Comparison of ENCODE assay signal across 9 mouse cellular contexts in the genomic region with DNA sequence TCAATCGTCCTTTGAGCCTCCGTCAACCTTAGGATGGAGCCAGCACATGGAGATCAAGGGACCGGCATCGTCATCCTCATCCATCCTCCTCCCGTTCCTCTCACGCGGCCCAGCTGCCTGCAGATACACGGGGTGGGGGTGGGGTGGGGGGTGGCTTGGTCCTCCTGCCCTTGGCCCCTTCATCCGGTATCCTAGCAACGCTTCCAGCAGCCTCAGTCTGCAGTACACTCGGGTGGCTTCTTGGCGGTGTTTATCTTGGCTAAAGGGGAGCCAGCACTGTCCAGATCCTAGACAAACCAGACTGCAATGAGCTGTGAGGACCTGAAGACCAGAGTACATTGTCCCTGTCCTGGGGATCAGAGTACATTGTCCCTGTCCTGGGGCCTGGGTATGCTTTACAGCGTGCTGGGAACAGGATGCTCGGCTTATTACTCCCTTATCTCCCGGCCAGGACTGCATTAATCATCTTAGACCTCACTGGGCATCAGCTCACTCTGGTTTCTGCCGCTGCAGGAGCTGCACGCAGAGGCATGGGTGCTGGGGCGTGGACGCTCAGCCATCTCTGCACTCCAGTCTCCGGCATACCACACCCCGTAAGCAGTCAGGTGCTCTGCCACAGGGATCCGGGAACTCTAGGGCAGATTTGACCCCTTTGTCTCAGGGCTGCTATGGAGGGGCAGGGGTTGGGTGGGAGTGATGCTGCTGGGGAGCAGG.
DNase-seq lines count a peak whose midpoint lies in the region; ATAC-seq lines count a peak whose summit lies in the region.
"Had no signal": no experiment of that assay in that cellular context is flagged by ENCODE, and none has a peak within 500 bp of the region (broad histone marks: within the 10 kb centered on the region; RNA-seq: fewer than 3 reads in every experiment).

No protein-coding gene starts in this region.

- no peak overlapping the region for H3K27ac ChIP-seq in heart, embryonic 16.5 days (ENCODE audit: low read length)
- no peak overlapping the region for H3K27ac ChIP-seq in heart, embryonic 12.5 days (ENCODE audit: poor library complexity, severe bottlenecking)
- H3K27ac ChIP-seq in hindbrain, embryonic 14.5 days = peak overlapping the region; percentile 78
- H3K27ac ChIP-seq in limb, embryonic 10.5 days = no peak overlapping the region

- no peaks in the 10 kb centered on the region; the same call in 1 of the 2 replicates for H3K27me3 ChIP-seq in heart, embryonic 16.5 days (ENCODE audit: control insufficient read depth, insufficient read depth, low read length)
- H3K27me3 ChIP-seq in heart, embryonic 12.5 days (replicated peaks) = peaks cover 3% of the 10 kb centered on the region; the same call in 1 of the 2 replicates
- H3K27me3 ChIP-seq in hindbrain, embryonic 14.5 days (ENCODE audit: control insufficient read depth, insufficient read depth, low read length) = no peaks in the 10 kb centered on the region
- no peaks in the 10 kb centered on the region for H3K27me3 ChIP-seq in limb, embryonic 10.5 days (ENCODE audit: low read depth, poor library complexity, severe bottlenecking)
- H3K27me3 ChIP-seq: CH12.LX had no signal

- WGBS in heart, embryonic 16.5 days = 47% methylated on average over 22 of the region's 22 CpGs
- 54% methylated on average over 22 of the region's 22 CpGs for WGBS in heart, embryonic 12.5 days
- WGBS in hindbrain, embryonic 14.5 days = 17% methylated on average over 22 of the region's 22 CpGs
- WGBS in limb, embryonic 10.5 days = 66% methylated on average over 22 of the region's 22 CpGs

- H3K36me3 ChIP-seq in heart, embryonic 16.5 days (ENCODE audit: control insufficient read depth, insufficient read depth) = no peaks in the 10 kb centered on the region
- no peaks in the 10 kb centered on the region for H3K36me3 ChIP-seq in heart, embryonic 12.5 days
- no peaks in the 10 kb centered on the region for H3K36me3 ChIP-seq in hindbrain, embryonic 14.5 days (replicated peaks; ENCODE audit: control insufficient read depth, insufficient read depth)
- no peaks in the 10 kb centered on the region for H3K36me3 ChIP-seq in limb, embryonic 10.5 days

- ATAC-seq in heart, embryonic 16.5 days (replicated peaks; ENCODE audit: extremely low read depth, insufficient read depth, low FRiP score) = peak; percentile 43; the same call in 1 of the 2 replicates
- no peak for ATAC-seq in heart, embryonic 12.5 days (ENCODE audit: insufficient number of reproducible peaks, low FRiP score)
- ATAC-seq in hindbrain, embryonic 14.5 days (ENCODE audit: low FRiP score) = peak; percentile 84

- H3K4me1 ChIP-seq in heart, embryonic 16.5 days (ENCODE audit: control insufficient read depth, insufficient read depth, low read length) = no peaks in the 10 kb centered on the region
- H3K4me1 ChIP-seq in heart, embryonic 12.5 days (replicated peaks) = no peaks in the 10 kb centered on the region
- H3K4me1 ChIP-seq in hindbrain, embryonic 14.5 days (replicated peaks; ENCODE audit: control insufficient read depth, insufficient read depth, low read length) = peaks cover 18% of the 10 kb centered on the region
- 0 out of 2 replicates have a peak, but pooled peaks cover 9% of the 10 kb centered on the region for H3K4me1 ChIP-seq in limb, embryonic 10.5 days

- no peak overlapping the region for H3K4me2 ChIP-seq in heart, embryonic 16.5 days (ENCODE audit: low read depth, low read length)
- H3K4me2 ChIP-seq in heart, embryonic 12.5 days = no peak overlapping the region
- H3K4me2 ChIP-seq in hindbrain, embryonic 14.5 days (replicated peaks) = peak overlapping the region; percentile 11; the same call in 1 of the 2 replicates

- H3K9me3 ChIP-seq in heart, embryonic 16.5 days (replicated peaks; ENCODE audit: control insufficient read depth, low read length) = peaks cover 5% of the 10 kb centered on the region; the same call in 1 of the 2 replicates
- 0 out of 2 replicates have a peak, but pooled peaks cover 8% of the 10 kb centered on the region for H3K9me3 ChIP-seq in heart, embryonic 12.5 days (replicated peaks)
- H3K9me3 ChIP-seq in hindbrain, embryonic 14.5 days (ENCODE audit: control insufficient read depth, low read length) = no peaks in the 10 kb centered on the region
- no peaks in the 10 kb centered on the region for H3K9me3 ChIP-seq in limb, embryonic 10.5 days (replicated peaks)

- H3K4me3 ChIP-seq in heart, embryonic 16.5 days (ENCODE audit: low read length) = no peak overlapping the region
- H3K4me3 ChIP-seq in heart, embryonic 12.5 days = no peak overlapping the region
- H3K4me3 ChIP-seq in hindbrain, embryonic 14.5 days (replicated peaks; ENCODE audit: low read length) = no peak overlapping the region
- no peak overlapping the region for H3K4me3 ChIP-seq in limb, embryonic 10.5 days

- H3K9ac ChIP-seq in heart, embryonic 16.5 days (ENCODE audit: low read length) = no peak overlapping the region
- no peak overlapping the region for H3K9ac ChIP-seq in heart, embryonic 12.5 days
- H3K9ac ChIP-seq in hindbrain, embryonic 14.5 days = peak overlapping the region; percentile 33

- peak; percentile 73 to 76 for DNase-seq in cerebellum, postnatal 14 days
- peak; percentile 56 for DNase-seq in hindbrain, embryonic 14.5 days (ENCODE audit: low spot score)
- peak; percentile 49 for DNase-seq in neural tube, embryonic 10.5 days (ENCODE audit: extremely low spot score, low spot score)
- DNase-seq in spleen, adult 12 weeks (ENCODE audit: low spot score) = no peak
- DNase-seq in limb, embryonic 10.5 days (ENCODE audit: low spot score) = no peak
- no peak for DNase-seq in gastrocnemius, postnatal 10 days

Comparison
In these comparisons a context has a peak if more than half of its experiments do, and no peak if none do; other contexts are left out.
1. DNase-seq: peak in cerebellum, postnatal 14 days (2 of 2), hindbrain, embryonic 14.5 days (single experiment) and neural tube, embryonic 10.5 days (single experiment); none in spleen, adult 12 weeks (single experiment), limb, embryonic 10.5 days (single experiment) and gastrocnemius, postnatal 10 days (single experiment).